Mouse (Mus musculus) forebrain, embryonic 11.5 days (tissue): ENCODE data around the gene Cdh10. TPM values are rescaled to one million over a fixed set of nuclear protein-coding genes. Genes with fewer than 3 reads are reported as not detected.

ENCODE experiments used
- ATAC-seq: fragments of 200-750 bp; cut with Nextera tagmentation; replicated peaks from 2 replicates; pipeline ENCODE4 v1.8.0; 2017; ENCODE audit warnings: moderate TSS enrichment; ENCODE audit not compliant: low FRiP score
- DNase-seq: peaks from one replicate; pipeline ENCODE4 v3.0.0-alpha.2; 2017; ENCODE audit warnings: low spot score
- H3K27ac ChIP-seq: fragments of 300-500 bp; sonication (generic); 2 replicates; pipeline ENCODE4 v1.5.1; 2014; ENCODE audit warnings: low read depth, low read length
- H3K27me3 ChIP-seq: fragments of 300-500 bp; sonication (generic); 2 replicates; pipeline ENCODE4 v1.6.1; 2014; ENCODE audit warnings: mild to moderate bottlenecking, low read length, mixed read lengths; ENCODE audit not compliant: control insufficient read depth, insufficient read depth
- H3K36me3 ChIP-seq: fragments of 300-500 bp; sonication (generic); 2 replicates; pipeline ENCODE4 v1.6.1; 2014; ENCODE audit warnings: mild to moderate bottlenecking, low read length, moderate library complexity, mixed read lengths; ENCODE audit not compliant: control insufficient read depth, insufficient read depth
- H3K4me1 ChIP-seq: fragments of 300-500 bp; sonication (generic); replicated peaks from 2 replicates; pipeline ENCODE4 v1.6.1; 2014; ENCODE audit warnings: low read length, mixed read lengths; ENCODE audit not compliant: control insufficient read depth, insufficient read depth
- H3K4me2 ChIP-seq: fragments of 300-500 bp; sonication (generic); 2 replicates; pipeline ENCODE4 v1.6.1; 2014; ENCODE audit warnings: low read depth, mild to moderate bottlenecking, low read length, moderate library complexity, mixed read lengths; ENCODE audit not compliant: severe bottlenecking
- H3K4me3 ChIP-seq: fragments of 300-500 bp; sonication (generic); 2 replicates; pipeline ENCODE4 v1.5.1; 2014; ENCODE audit warnings: low read depth, low read length
- H3K9ac ChIP-seq: fragments of 300-500 bp; sonication (generic); 2 replicates; pipeline ENCODE4 v1.6.1; 2014; ENCODE audit warnings: low read length
- H3K9me3 ChIP-seq: fragments of 300-500 bp; sonication (generic); 2 replicates; pipeline ENCODE4 v1.6.1; 2016; ENCODE audit warnings: low read length, mixed read lengths; ENCODE audit not compliant: control insufficient read depth
- WGBS: fragments of 180-500 bp; shearing (Covaris S2); extraction: QIAGEN DNeasy Blood & Tissue Kit; methylation state at CpG from one replicate; pipeline ENCODE4 v1.1.7; 2014; 5-methylcytosine and 5-hydroxymethylcytosine counted together
- polyA plus RNA-seq: library from polyadenylated mRNA; unstranded; fragments of >200 nt; fragmentation: Nextera tagmentation; extraction: Ambion mirVana; gene quantifications from 2 replicates; pipeline ENCODE4 v1.2.1, GENCODE M21; 2014

Gene Cdh10
- polyA plus RNA-seq, result 4.7 and 5.2 TPM in 2 replicates

DNA sequence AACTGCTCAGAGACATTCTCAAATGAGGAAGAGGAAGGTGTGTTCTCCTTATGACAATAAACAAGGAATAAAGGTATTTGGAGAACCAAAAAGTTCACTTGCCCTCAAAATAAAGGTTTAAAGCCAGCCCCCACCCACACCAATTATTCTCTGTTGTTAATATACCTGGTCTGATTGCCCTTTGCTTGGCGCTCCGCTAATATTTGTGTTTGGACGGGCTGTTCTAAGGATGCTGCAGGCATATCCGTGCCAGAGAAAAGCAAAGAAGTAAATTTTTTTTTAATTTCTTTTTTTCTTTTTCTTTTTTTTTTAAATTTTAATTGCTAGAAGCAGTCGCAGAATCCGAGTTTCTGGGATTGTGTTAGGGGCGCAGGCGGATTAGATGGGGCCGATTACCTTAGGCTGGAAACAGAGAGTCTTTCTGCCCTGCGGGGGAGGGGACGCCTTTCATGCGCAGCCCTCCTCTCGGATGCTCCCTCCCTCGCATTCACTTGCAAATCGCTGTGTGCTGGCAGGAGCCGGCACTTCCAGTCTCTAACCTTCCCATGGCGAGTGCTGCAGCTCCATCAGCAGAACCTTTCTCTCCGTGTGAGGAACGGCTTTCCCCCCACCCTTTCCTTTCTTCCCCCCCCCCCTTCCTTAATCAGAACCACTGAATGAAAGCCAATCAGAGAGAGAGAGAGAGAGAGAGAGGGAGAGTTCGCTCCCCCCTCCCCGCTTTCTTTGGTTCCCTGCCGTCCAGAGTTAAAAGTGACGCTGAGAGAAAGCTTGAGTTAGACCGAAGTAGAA, at the start of gene Cdh10:
Gene Cdh10, plus strand, starts transcription at position 763 of the 789 bp plus-strand sequence.
- H3K9me3 ChIP-seq, result no peaks in the 10 kb centered on the region
- H3K9ac ChIP-seq, result peak within 1 kb of the TSS; percentile 43; the same call in 1 of the 2 replicates
- H3K36me3 ChIP-seq, result no peaks in the 10 kb centered on the region
- no peaks in the 10 kb centered on the region for H3K27me3 ChIP-seq
- ATAC-seq (peak; percentile 95), DNase-seq (peak; percentile 89)
- H3K4me3 ChIP-seq, result peak within 1 kb of the TSS; percentile 36
- under 1% methylated on average over 23 of the region's 24 CpGs for whole genome bisulfite sequencing
- no peaks in the 10 kb centered on the region for H3K4me1 ChIP-seq
- H3K4me2 ChIP-seq, result peak within 1 kb of the TSS; percentile 53
- peak within 1 kb of the TSS; percentile 32; the same call in 1 of the 2 replicates for H3K27ac ChIP-seq

DNA sequence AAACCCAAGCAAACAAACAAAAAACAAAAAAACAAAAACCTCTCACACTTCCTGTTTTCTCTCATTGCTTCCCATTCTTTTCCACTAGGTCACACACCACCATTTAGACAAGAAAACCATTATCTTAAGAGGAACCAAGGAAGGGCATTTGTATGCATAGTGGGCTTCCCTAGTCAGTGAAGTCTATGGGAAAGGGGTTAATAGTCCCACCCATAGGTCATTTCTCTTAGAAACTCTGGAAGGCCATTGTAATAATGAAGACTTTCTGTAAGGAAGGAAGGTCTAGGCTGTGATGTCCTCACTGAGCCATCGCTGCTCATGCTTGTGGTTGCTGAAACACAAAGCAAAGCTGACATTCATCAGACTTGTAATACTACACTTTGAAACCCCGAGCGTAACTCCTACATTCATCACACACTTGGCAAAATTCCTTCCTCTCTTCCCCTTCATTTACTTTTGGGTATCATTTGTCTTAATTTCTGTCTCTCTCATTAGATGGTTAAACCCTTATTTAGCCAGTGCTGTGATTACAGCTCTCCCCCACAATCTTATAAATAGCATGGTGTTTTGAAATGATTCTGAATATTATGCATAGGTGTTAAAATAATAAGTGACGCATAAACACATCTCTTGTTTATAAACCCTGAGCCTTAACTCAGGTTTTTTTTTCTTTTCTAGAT, 9.5 kb upstream of the Cdh10 start:
- Histone ChIP-seq H3K9me3 (no peaks in the 10 kb centered on the region), H3K27me3 (no peaks in the 10 kb centered on the region), H3K4me3 (no peak overlapping the region), H3K4me2 (no peak overlapping the region), H3K4me1 (no peaks in the 10 kb centered on the region), H3K9ac (no peak overlapping the region), H3K36me3 (no peaks in the 10 kb centered on the region), H3K27ac (no peak overlapping the region)
- WGBS, result 78% methylated on average over 4 of the region's 4 CpGs
- DNase-seq (no peak), ATAC-seq (no peak)

DNA sequence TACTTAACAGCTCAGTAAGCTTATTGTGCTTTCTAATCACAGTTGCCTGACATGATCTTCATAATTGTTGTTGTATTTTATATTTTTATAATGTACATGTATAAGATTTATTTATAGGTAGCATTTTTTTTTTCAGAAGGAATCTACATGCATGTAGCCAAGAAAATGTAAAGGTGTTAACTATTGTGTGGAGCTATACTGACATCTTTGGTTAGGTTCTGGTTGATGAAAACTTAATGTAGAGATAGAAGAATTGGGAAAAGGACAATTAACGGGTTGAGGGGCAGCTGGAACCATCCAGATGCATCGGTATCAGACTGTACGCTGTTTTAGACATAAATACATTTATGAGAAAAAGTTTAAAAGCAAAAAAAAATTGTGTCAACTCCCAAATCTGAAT, 1.0 kb upstream of the Cdh10 start:
- Histone ChIP-seq H3K4me3 (no peak overlapping the region), H3K27ac (no peak overlapping the region), H3K36me3 (no peaks in the 10 kb centered on the region), H3K9ac (no peak overlapping the region), H3K27me3 (no peaks in the 10 kb centered on the region), H3K4me1 (no peaks in the 10 kb centered on the region), H3K4me2 (no peak overlapping the region; the same call in 1 of the 2 replicates), H3K9me3 (no peaks in the 10 kb centered on the region)
- no peak for DNase-seq
- ATAC-seq, result no peak
- 69% methylated on average over 3 of the region's 3 CpGs for WGBS

DNA sequence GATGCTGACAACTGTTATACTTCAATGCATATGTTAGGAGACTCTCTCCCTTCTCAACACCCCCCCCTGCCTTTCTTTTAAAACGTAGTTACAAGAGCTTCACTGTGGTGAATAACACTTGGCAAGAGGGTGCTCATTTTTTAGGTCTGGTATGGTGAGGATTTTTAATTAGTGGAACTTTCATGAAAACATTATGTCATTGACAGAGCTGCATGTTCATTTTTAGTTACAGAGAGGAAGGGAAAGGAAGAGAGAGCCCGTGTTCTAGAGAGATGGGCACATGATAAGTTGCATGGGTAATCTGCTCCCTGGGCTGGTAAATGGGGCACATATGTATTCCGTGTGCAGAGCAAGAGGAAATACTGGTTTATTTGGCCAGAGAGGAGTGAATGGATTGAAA, 1.5 kb downstream of the Cdh10 start:
- WGBS, result 23% methylated on average over 3 of the region's 3 CpGs
- no peak for DNase-seq
- H3K4me1 ChIP-seq, result no peaks in the 10 kb centered on the region
- no peak overlapping the region for H3K4me3 ChIP-seq
- no peaks in the 10 kb centered on the region for H3K27me3 ChIP-seq
- peak overlapping the region; percentile 15; the same call in 1 of the 2 replicates for H3K4me2 ChIP-seq
- H3K36me3 ChIP-seq, result no peaks in the 10 kb centered on the region
- H3K27ac ChIP-seq, result no peak overlapping the region
- no peak for ATAC-seq
- no peaks in the 10 kb centered on the region for H3K9me3 ChIP-seq
- H3K9ac ChIP-seq, result no peak overlapping the region

DNA sequence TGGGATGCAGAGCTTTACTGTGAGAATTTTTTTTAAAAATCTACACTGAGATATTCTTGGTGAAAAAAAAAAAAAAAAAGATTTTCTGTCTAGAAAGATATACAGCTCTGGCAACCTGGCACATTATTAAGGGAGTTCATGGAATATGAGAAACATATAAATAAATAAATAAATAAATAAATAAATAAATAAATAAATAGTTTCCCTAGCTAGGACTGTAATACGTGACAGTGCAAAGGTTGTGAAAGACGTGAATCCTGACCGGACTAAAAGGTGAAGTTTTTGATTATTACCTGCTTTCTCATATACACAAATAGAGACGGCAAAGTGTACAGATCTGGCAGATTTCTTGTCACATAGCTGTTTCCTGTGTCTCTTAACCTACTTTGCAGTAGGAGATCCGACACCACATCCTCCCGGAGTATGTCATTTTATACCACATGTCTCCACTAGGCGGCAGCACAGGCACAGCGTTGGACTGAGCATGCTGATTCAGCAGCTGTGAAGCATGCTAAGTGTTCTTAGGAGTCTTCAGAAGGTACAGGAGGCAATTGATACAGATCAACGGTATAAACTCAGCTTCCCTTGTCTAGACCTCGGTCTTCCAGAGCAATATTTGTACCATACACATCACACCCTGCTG, 2.5 kb downstream of the Cdh10 start:
- H3K9me3 ChIP-seq, result no peaks in the 10 kb centered on the region
- no peak overlapping the region for H3K4me2 ChIP-seq
- no peaks in the 10 kb centered on the region for H3K4me1 ChIP-seq
- ATAC-seq (peak; percentile 68), DNase-seq (peak; percentile 89)
- H3K36me3 ChIP-seq, result no peaks in the 10 kb centered on the region
- no peak overlapping the region for H3K27ac ChIP-seq
- 30% methylated on average over 10 of the region's 10 CpGs for WGBS
- no peak overlapping the region for H3K4me3 ChIP-seq
- no peaks in the 10 kb centered on the region for H3K27me3 ChIP-seq
- no peak overlapping the region for H3K9ac ChIP-seq

DNA sequence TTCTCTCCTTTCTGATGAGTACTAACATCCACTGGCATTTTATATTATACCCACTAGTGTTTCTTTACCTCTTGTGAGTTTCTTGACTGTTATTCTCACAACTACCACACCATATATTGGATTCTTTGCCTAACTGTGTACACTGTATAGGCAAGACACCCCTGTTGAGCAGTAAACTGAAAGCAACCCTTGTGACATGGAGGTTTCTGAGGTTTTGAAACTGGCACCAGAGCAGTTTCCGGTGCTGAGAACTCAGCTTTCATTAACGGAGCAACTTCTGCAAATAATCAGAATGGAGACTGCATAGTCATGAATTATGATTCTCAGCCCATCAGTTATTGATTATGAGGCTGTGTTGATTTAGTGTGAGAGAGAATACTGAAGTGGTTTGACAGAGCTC, 4.7 kb downstream of the Cdh10 start:
- no peak overlapping the region for H3K4me2 ChIP-seq
- H3K27me3 ChIP-seq, result no peaks in the 10 kb centered on the region
- ATAC-seq, result no peak
- no peaks in the 10 kb centered on the region for H3K9me3 ChIP-seq
- no peak for DNase-seq
- no peak overlapping the region for H3K27ac ChIP-seq
- WGBS, result 90% methylated on average over 2 of the region's 2 CpGs
- H3K4me3 ChIP-seq, result no peak overlapping the region
- no peaks in the 10 kb centered on the region for H3K4me1 ChIP-seq
- no peaks in the 10 kb centered on the region for H3K36me3 ChIP-seq
- H3K9ac ChIP-seq, result no peak overlapping the region

DNA sequence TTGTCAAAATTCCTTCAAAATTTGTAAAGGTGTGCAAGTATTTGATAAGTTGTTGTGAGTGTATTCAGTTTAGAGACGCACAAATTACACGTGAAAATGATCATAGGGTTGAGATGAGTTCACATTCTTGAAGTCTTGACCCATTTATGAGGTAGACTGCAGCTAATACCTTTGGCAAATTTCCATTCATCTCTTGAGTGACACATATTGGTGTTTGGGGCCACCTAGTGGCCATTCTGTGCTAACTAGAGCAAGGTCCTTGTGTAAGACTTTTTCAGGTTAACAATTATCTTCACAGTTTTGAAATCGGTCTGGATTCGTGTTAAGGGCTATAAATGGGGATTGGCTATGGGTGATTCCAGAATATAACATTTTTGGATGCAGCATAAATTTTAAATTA, 13.5 kb downstream of the Cdh10 start:
- Histone ChIP-seq H3K27ac (no peak overlapping the region), H3K9ac (no peak overlapping the region), H3K9me3 (no peaks in the 10 kb centered on the region), H3K4me1 (no peaks in the 10 kb centered on the region), H3K36me3 (no peaks in the 10 kb centered on the region), H3K27me3 (no peaks in the 10 kb centered on the region), H3K4me2 (no peak overlapping the region), H3K4me3 (no peak overlapping the region)
- 27% methylated on average over 4 of the region's 4 CpGs for WGBS
- ATAC-seq (peak; percentile 83), DNase-seq (peak; percentile 58)

DNA sequence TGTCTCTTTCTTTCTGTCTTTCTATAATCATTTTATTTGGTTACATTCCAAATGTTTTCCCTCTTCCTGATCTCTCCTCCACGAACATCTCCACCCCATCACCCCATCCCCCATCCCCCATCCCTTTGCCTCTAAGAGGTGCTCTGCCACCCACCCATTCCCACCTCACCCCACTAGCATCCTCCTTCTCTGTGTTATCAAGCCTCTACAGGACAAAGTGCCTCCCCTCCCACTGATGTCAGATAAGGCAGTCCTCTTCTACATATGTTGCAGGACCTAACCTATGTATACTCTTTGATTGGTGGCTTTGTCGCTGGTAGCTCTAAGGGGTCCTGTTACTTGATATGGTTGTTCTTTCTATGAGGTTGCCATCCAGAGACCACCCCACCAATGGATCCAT, 23.0 kb downstream of the Cdh10 start:
- H3K36me3 ChIP-seq, result no peaks in the 10 kb centered on the region
- 93% methylated on average over 2 of the region's 2 CpGs for WGBS
- ATAC-seq (no peak), DNase-seq (no peak)
- H3K9me3 ChIP-seq, result no peaks in the 10 kb centered on the region
- H3K4me1 ChIP-seq, result no peaks in the 10 kb centered on the region
- no peak overlapping the region for H3K9ac ChIP-seq
- no peak overlapping the region for H3K4me3 ChIP-seq
- no peaks in the 10 kb centered on the region for H3K27me3 ChIP-seq
- no peak overlapping the region for H3K27ac ChIP-seq
- no peak overlapping the region for H3K4me2 ChIP-seq
